Mouse (Mus musculus) stomach, postnatal 0 days (tissue): ENCODE measurements around the gene Vcp. TPM values are rescaled to one million over a fixed set of nuclear protein-coding genes. Genes with fewer than 3 reads are reported as not detected.

Experiments used
- ATAC-seq: fragments of 200-750 bp; cut with Nextera tagmentation; 2 replicates; pipeline ENCODE4 v1.8.0; 2017; ENCODE audit not compliant: low FRiP score, low TSS enrichment
- DNase-seq: peaks from one replicate; pipeline ENCODE4 v3.0.0-alpha.2; 2016; ENCODE audit warnings: low spot score
- H3K27ac ChIP-seq: fragments of 300-500 bp; sonication (generic); replicated peaks from 2 replicates; pipeline ENCODE4 v1.5.1; 2014; ENCODE audit warnings: mild to moderate bottlenecking, control low read depth
- H3K27me3 ChIP-seq: fragments of 300-500 bp; sonication (generic); 2 replicates; pipeline ENCODE4 v1.6.1; 2014; ENCODE audit warnings: low read length; ENCODE audit not compliant: control insufficient read depth, insufficient read depth
- H3K36me3 ChIP-seq: fragments of 300-500 bp; sonication (generic); 2 replicates; pipeline ENCODE4 v1.6.1; 2014; ENCODE audit warnings: low read length, mixed read lengths; ENCODE audit not compliant: control insufficient read depth, insufficient read depth
- H3K4me1 ChIP-seq: fragments of 300-500 bp; sonication (generic); replicated peaks from 2 replicates; pipeline ENCODE4 v1.6.1; 2014; ENCODE audit warnings: antibody characterized with exemption; ENCODE audit not compliant: control insufficient read depth, insufficient read depth
- H3K4me2 ChIP-seq: fragments of 300-500 bp; sonication (generic); replicated peaks from 2 replicates; pipeline ENCODE4 v1.6.1; 2014; ENCODE audit warnings: low read depth, mild to moderate bottlenecking, control low read depth, moderate library complexity
- H3K4me3 ChIP-seq: fragments of 300-500 bp; sonication (generic); 2 replicates; pipeline ENCODE4 v1.5.1; 2014; ENCODE audit warnings: low read depth, low read length, control low read depth
- H3K9ac ChIP-seq: fragments of 300-500 bp; sonication (generic); 2 replicates; pipeline ENCODE4 v1.6.1; 2014; ENCODE audit warnings: mild to moderate bottlenecking, low read length, control low read depth, mixed read lengths
- H3K9me3 ChIP-seq: fragments of 300-500 bp; sonication (generic); 2 replicates; pipeline ENCODE4 v1.6.1; 2016; ENCODE audit warnings: low read length; ENCODE audit not compliant: control insufficient read depth
- CTCF ChIP-seq: IDR thresholded peaks from 2 replicates; pipeline ENCODE4 v1.5.1; 2016; ENCODE audit warnings: antibody characterized with exemption, low read depth, mild to moderate bottlenecking, moderate library complexity
- EP300 ChIP-seq: optimal IDR thresholded peaks from 2 replicates; pipeline ENCODE3; 2016; ENCODE audit warnings: antibody characterized with exemption
- WGBS: fragments of 180-500 bp; shearing (Covaris S2); extraction: QIAGEN DNeasy Blood & Tissue Kit; methylation state at CpG from one replicate; pipeline ENCODE4 v1.1.7; 2014; 5-methylcytosine and 5-hydroxymethylcytosine counted together
- polyA plus RNA-seq: library from polyadenylated mRNA; unstranded; fragments of >200 nt; fragmentation: Nextera tagmentation; extraction: Ambion mirVana; gene quantifications from 2 replicates; pipeline ENCODE4 v1.2.1, GENCODE M21; 2015

The Vcp gene
- polyA plus RNA-seq, 1 experiment from 2014 or later = 282 TPM

DNA sequence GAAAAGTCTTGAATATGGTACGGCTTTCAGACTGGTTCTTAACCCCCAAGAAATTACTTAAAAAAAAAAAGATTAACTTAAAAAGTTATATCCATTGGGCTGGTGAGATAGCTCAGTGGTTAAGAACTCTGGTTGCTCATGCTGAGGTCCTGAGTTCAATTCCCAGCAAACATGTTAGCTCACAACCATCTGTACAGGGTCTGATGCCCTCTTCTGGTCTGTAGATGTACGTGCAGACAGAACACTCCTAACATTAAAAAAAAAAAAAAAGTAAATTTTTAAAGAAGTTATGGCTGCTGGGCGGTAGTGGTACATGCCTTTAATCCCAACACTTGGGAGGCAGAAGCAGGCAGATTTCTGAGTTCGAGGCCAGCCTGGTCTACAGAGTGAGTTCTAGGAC, 22.2 kb downstream of the Vcp start:
- DNase-seq (no peak), ATAC-seq (no peak)
- Histone ChIP-seq H3K36me3 (no peaks in the 10 kb centered on the region; the same call in 1 of the 2 replicates), H3K27me3 (no peaks in the 10 kb centered on the region), H3K4me2 (no peak overlapping the region), H3K4me1 (no peaks in the 10 kb centered on the region), H3K9me3 (no peaks in the 10 kb centered on the region), H3K9ac (no peak overlapping the region), H3K27ac (no peak overlapping the region), H3K4me3 (no peak overlapping the region)
- no peak for TF ChIP-seq EP300
- TF ChIP-seq CTCF = peak; percentile 47; the same call in 1 of the 2 replicates
- WGBS = 86% methylated on average over 4 of the region's 4 CpGs

DNA sequence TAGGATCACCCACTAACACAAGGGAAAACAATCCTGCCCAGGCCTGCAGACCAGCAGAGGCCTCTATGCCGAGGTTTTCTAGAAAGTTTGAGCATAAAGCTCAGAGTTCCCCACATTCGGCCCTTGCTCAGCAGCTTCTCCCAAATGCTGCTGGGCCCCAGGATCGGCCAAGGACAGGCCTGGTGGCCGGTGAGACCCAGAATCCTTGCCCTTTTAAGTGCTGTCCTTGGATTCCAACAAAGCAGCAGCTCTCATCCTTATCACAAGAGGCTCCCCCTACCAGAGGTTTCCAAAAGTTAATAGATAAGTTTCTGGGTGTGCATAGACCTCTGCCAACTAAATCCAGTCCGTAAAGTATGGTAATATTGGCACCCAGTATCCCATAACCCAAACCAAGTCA, 26.4 kb downstream of the Vcp start:
- Histone ChIP-seq H3K9ac (no peak overlapping the region), H3K36me3 (no peaks in the 10 kb centered on the region), H3K9me3 (no peaks in the 10 kb centered on the region), H3K27me3 (no peaks in the 10 kb centered on the region), H3K27ac (no peak overlapping the region), H3K4me3 (no peak overlapping the region), H3K4me1 (no peaks in the 10 kb centered on the region), H3K4me2 (no peak overlapping the region)
- 71% methylated on average over 5 of the region's 5 CpGs for WGBS
- ATAC-seq = no peak
- no peak for DNase-seq
- TF ChIP-seq CTCF = no peak
- no peak for TF ChIP-seq EP300

GRCm38 (mm10) chr4:42972952-42973351, 27.4 kb downstream of the Vcp start:
- no peak overlapping the region for H3K4me2 ChIP-seq
- WGBS = 74% methylated on average over 4 of the region's 4 CpGs
- no peak overlapping the region for H3K9ac ChIP-seq
- no peak for DNase-seq
- H3K9me3 ChIP-seq = no peaks in the 10 kb centered on the region
- H3K27me3 ChIP-seq = no peaks in the 10 kb centered on the region
- no peaks in the 10 kb centered on the region for H3K36me3 ChIP-seq
- no peak overlapping the region for H3K27ac ChIP-seq
- no peak overlapping the region for H3K4me3 ChIP-seq
- no peaks in the 10 kb centered on the region for H3K4me1 ChIP-seq
- no peak for TF ChIP-seq EP300
- no peak for TF ChIP-seq CTCF
- ATAC-seq = no peak

DNA sequence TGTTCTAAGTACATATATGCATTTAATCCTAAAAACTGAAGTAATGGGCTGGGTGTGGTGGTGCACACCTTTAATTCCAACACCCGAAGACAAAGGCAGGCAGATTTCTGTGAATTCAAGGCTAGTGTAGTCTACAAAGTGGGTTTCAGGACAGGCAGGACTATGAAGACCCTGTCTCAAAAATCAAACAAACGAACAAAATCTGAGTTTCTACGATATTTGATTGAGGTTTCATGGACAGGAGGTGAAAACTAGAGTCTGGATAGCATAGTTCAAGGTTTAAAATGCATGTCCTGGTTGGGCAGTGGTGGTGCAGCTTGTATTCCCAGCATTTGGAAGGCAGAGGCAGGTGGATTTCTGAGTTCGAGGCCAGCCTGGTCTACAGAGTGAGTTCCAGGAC, 31.0 kb downstream of the Vcp start, which contains the start of gene 1700022I11Rik:
Gene 1700022I11Rik, plus strand, starts transcription at position 301 of the 400 bp plus-strand sequence.
- Histone ChIP-seq H3K9me3 (no peaks in the 10 kb centered on the region), H3K4me1 (no peaks in the 10 kb centered on the region), H3K36me3 (no peaks in the 10 kb centered on the region), H3K4me2 (no peak within 1 kb of the TSS), H3K27me3 (no peaks in the 10 kb centered on the region), H3K27ac (no peak within 1 kb of the TSS), H3K9ac (no peak within 1 kb of the TSS), H3K4me3 (no peak within 1 kb of the TSS)
- DNase-seq (no peak), ATAC-seq (no peak)
- TF ChIP-seq CTCF = no peak
- no peak for TF ChIP-seq EP300
- WGBS = 85% methylated on average over 4 of the region's 4 CpGs

GRCm38 (mm10) chr4:42965039-42965719, 35.1 kb downstream of the Vcp start:
- H3K4me1 ChIP-seq = no peaks in the 10 kb centered on the region
- H3K36me3 ChIP-seq = no peaks in the 10 kb centered on the region
- H3K27ac ChIP-seq = no peak overlapping the region
- no peaks in the 10 kb centered on the region for H3K27me3 ChIP-seq
- DNase-seq (peak; percentile 52), ATAC-seq (no peak; the same call in 1 of the 2 replicates)
- 0 out of 2 replicates have a peak overlapping the region, but pooled peaks have one; percentile 18 for H3K4me2 ChIP-seq
- H3K4me3 ChIP-seq = no peak overlapping the region
- H3K9me3 ChIP-seq = no peaks in the 10 kb centered on the region
- TF ChIP-seq EP300 (no peak), CTCF (peak; percentile 92)
- 20% methylated on average over 12 of the region's 12 CpGs for WGBS
- peak overlapping the region; percentile 13; the same call in 1 of the 2 replicates for H3K9ac ChIP-seq

DNA sequence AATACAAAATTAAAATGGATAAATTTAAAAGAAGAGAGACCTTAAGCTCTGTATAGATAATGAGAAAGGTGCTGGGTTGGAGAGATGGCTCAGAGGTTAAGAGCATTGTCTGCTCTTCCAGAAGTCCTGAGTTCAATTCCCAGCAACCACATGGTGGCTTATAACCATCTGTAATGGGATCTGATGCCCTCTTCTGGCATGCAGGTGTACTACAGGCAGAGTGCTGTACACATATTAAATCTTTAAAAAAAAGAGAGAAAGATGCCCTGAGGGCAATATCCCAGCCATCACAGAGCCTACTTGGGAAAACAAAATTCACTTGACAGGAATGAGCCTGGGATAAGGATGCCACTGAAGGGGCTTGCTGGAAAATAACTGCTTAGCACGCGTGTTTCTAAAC, 36.8 kb downstream of the Vcp start:
- Histone ChIP-seq H3K4me3 (no peak overlapping the region), H3K4me1 (no peaks in the 10 kb centered on the region), H3K4me2 (no peak overlapping the region), H3K9ac (no peak overlapping the region), H3K9me3 (no peaks in the 10 kb centered on the region), H3K27me3 (no peaks in the 10 kb centered on the region), H3K36me3 (no peaks in the 10 kb centered on the region), H3K27ac (no peak overlapping the region)
- ATAC-seq (no peak), DNase-seq (no peak)
- WGBS = 91% methylated on average over 2 of the region's 2 CpGs
- TF ChIP-seq EP300 = no peak
- TF ChIP-seq CTCF = peak; percentile 54
